Mouse (Mus musculus): Measurements from ENCODE around the gene Ism1. TPM values are rescaled to one million over a fixed set of nuclear protein-coding genes. Genes with fewer than 3 reads are reported as not detected.

Ism1 gene
- polyA plus RNA-seq, 2 experiments: 0.04 TPM; not detected in 1

- DNase-seq (ENCODE audit: low read depth in 3 of 3, low spot score in 3 of 3): no peak
- no peak for ATAC-seq (ENCODE audit: insufficient read depth)
- WGBS (ENCODE audit: insufficient replicate concordance): 44% methylated on average over 7 of the region's 7 CpGs
- Histone ChIP-seq H3K27ac (no peak overlapping the region), H3K27me3 (ENCODE audit: control insufficient read depth, insufficient read depth, low read length) (no peaks in the 10 kb centered on the region), H3K9me3 (ENCODE audit: control insufficient read depth, low read length) (no peaks in the 10 kb centered on the region), H3K4me3 (ENCODE audit: insufficient read depth in 1 of 2, low read depth in 2 of 2, low read length in 2 of 2) (no peak overlapping the region), H3K36me3 (replicated peaks; ENCODE audit: control insufficient read depth, insufficient read depth, low read depth) (no peaks in the 10 kb centered on the region), H3K4me2 (ENCODE audit: low read depth) (no peak overlapping the region), H3K9ac (replicated peaks) (no peak overlapping the region), H3K4me1 (replicated peaks; ENCODE audit: control insufficient read depth in 2 of 2, insufficient read depth in 2 of 2, low read length in 1 of 2) (no peaks in the 10 kb centered on the region)
- TF ChIP-seq CTCF (IDR thresholded peaks at IDR 0.05; ENCODE audit: low read depth) (no peak), EP300 (IDR thresholded peaks at IDR 0.05; ENCODE audit: low read depth) (no peak)
Measured at GRCm38 (mm10) chr2:139641757-139642385, 36.1 kb upstream of the Ism1 start.

GRCm38 (mm10) chr2:139649518-139649917 lies 28.5 kb upstream of the Ism1 start:
- TF ChIP-seq CTCF (IDR thresholded peaks at IDR 0.05; ENCODE audit: low read depth) (no peak), EP300 (IDR thresholded peaks at IDR 0.05; ENCODE audit: low read depth) (no peak)
- Histone ChIP-seq H3K4me2 (ENCODE audit: low read depth) (no peak overlapping the region), H3K36me3 (replicated peaks; ENCODE audit: control insufficient read depth, insufficient read depth, low read depth) (no peaks in the 10 kb centered on the region), H3K4me3 (ENCODE audit: insufficient read depth in 1 of 2, low read depth in 2 of 2, low read length in 2 of 2) (no peak overlapping the region), H3K9ac (replicated peaks) (no peak overlapping the region), H3K4me1 (replicated peaks; ENCODE audit: control insufficient read depth in 2 of 2, insufficient read depth in 2 of 2, low read length in 1 of 2) (no peaks in the 10 kb centered on the region), H3K9me3 (ENCODE audit: control insufficient read depth, low read length) (no peaks in the 10 kb centered on the region), H3K27me3 (ENCODE audit: control insufficient read depth, insufficient read depth, low read length) (no peaks in the 10 kb centered on the region), H3K27ac (no peak overlapping the region)
- no peak for ATAC-seq (ENCODE audit: insufficient read depth)
- 55% methylated on average over 3 of the region's 3 CpGs for WGBS (ENCODE audit: insufficient replicate concordance)
- DNase-seq (ENCODE audit: low read depth in 3 of 3, low spot score in 3 of 3): no peak

GRCm38 (mm10) chr2:139656750-139657149 lies 21.2 kb upstream of the Ism1 start:
- H3K4me2 ChIP-seq (ENCODE audit: low read depth): no peak overlapping the region
- DNase-seq (ENCODE audit: low read depth in 3 of 3, low spot score in 3 of 3) (no peak), ATAC-seq (ENCODE audit: insufficient read depth) (no peak)
- H3K9ac ChIP-seq (replicated peaks): no peak overlapping the region
- H3K4me3 ChIP-seq (ENCODE audit: insufficient read depth in 1 of 2, low read depth in 2 of 2, low read length in 2 of 2): no peak overlapping the region
- TF ChIP-seq CTCF (IDR thresholded peaks at IDR 0.05; ENCODE audit: low read depth): no peak
- no peak for TF ChIP-seq EP300 (IDR thresholded peaks at IDR 0.05; ENCODE audit: low read depth)
- no peaks in the 10 kb centered on the region for H3K27me3 ChIP-seq (ENCODE audit: control insufficient read depth, insufficient read depth, low read length)
- WGBS (ENCODE audit: insufficient replicate concordance): 45% methylated on average over 4 of the region's 4 CpGs
- H3K4me1 ChIP-seq (replicated peaks; ENCODE audit: control insufficient read depth in 2 of 2, insufficient read depth in 2 of 2, low read length in 1 of 2): no peaks in the 10 kb centered on the region
- no peak overlapping the region for H3K27ac ChIP-seq
- H3K9me3 ChIP-seq (ENCODE audit: control insufficient read depth, low read length): no peaks in the 10 kb centered on the region
- H3K36me3 ChIP-seq (replicated peaks; ENCODE audit: control insufficient read depth, insufficient read depth, low read depth): no peaks in the 10 kb centered on the region

- no peaks in the 10 kb centered on the region for H3K4me1 ChIP-seq (replicated peaks; ENCODE audit: control insufficient read depth in 2 of 2, insufficient read depth in 2 of 2, low read length in 1 of 2)
- DNase-seq (ENCODE audit: low read depth in 3 of 3, low spot score in 3 of 3) (no peak), ATAC-seq (ENCODE audit: insufficient read depth) (no peak)
- no peak overlapping the region for H3K4me2 ChIP-seq (ENCODE audit: low read depth)
- no peak overlapping the region for H3K9ac ChIP-seq (replicated peaks)
- peaks cover 11% of the 10 kb centered on the region for H3K27me3 ChIP-seq (ENCODE audit: control insufficient read depth, insufficient read depth, low read length)
- TF ChIP-seq EP300 (IDR thresholded peaks at IDR 0.05; ENCODE audit: low read depth) (no peak), CTCF (IDR thresholded peaks at IDR 0.05; ENCODE audit: low read depth) (no peak)
- H3K9me3 ChIP-seq (ENCODE audit: control insufficient read depth, low read length): no peaks in the 10 kb centered on the region
- no peak overlapping the region for H3K4me3 ChIP-seq (ENCODE audit: insufficient read depth in 1 of 2, low read depth in 2 of 2, low read length in 2 of 2)
- WGBS (ENCODE audit: insufficient replicate concordance): 34% methylated on average over 3 of the region's 3 CpGs
- no peaks in the 10 kb centered on the region for H3K36me3 ChIP-seq (replicated peaks; ENCODE audit: control insufficient read depth, insufficient read depth, low read depth)
- H3K27ac ChIP-seq: no peak overlapping the region
Measured at GRCm38 (mm10) chr2:139671838-139672237, 6.1 kb upstream of the Ism1 start.

GRCm38 (mm10) chr2:139672371-139672770 lies 5.6 kb upstream of the Ism1 start:
- WGBS (ENCODE audit: insufficient replicate concordance): 15% methylated on average over 2 of the region's 2 CpGs
- DNase-seq (ENCODE audit: low read depth in 3 of 3, low spot score in 3 of 3) (no peak), ATAC-seq (ENCODE audit: insufficient read depth) (no peak)
- H3K36me3 ChIP-seq (replicated peaks; ENCODE audit: control insufficient read depth, insufficient read depth, low read depth): no peaks in the 10 kb centered on the region
- no peak overlapping the region for H3K27ac ChIP-seq
- H3K4me1 ChIP-seq (replicated peaks; ENCODE audit: control insufficient read depth in 2 of 2, insufficient read depth in 2 of 2, low read length in 1 of 2): no peaks in the 10 kb centered on the region
- no peak overlapping the region for H3K4me2 ChIP-seq (ENCODE audit: low read depth)
- H3K9me3 ChIP-seq (ENCODE audit: control insufficient read depth, low read length): no peaks in the 10 kb centered on the region
- TF ChIP-seq EP300 (IDR thresholded peaks at IDR 0.05; ENCODE audit: low read depth) (no peak), CTCF (IDR thresholded peaks at IDR 0.05; ENCODE audit: low read depth) (no peak)
- H3K4me3 ChIP-seq (ENCODE audit: insufficient read depth in 1 of 2, low read depth in 2 of 2, low read length in 2 of 2): no peak overlapping the region
- H3K27me3 ChIP-seq (ENCODE audit: control insufficient read depth, insufficient read depth, low read length): peaks cover 17% of the 10 kb centered on the region
- no peak overlapping the region for H3K9ac ChIP-seq (replicated peaks)
